Mouse (Mus musculus) brain, adult 2 months (tissue): ENCODE data around the gene Lrch3.
"Not testable (repeated sequence)": the region's sequence is repeated elsewhere in the genome, so short reads cannot be mapped to it uniquely, and the experiment has no call there.

Experiments
- DNase-seq: peaks from one replicate; pipeline ENCODE4 v3.0.0; 2011; ENCODE audit warnings: low read depth, low spot score

Gene Lrch3

DNA sequence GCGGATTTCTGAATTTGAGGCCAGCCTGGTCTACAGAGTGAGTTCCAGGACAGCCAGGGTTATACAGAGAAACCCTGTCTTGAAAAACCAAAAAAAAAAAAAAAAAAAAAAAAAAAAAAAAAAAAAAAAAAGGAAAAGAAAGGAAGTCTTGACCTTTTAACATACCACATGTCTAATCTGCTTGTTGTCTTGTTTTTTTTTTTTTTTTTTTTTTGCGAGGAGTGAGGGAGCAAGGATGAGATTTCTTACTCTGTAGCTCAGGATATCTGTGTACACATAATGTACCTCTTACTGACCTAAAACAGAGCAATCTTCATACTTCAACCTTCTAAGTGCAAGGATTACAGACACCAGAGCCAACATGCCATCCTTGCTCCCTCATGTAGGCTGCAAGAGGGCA, 141.0 kb downstream of the Lrch3 start:
- DNase-seq, result not testable (repeated sequence)

DNA sequence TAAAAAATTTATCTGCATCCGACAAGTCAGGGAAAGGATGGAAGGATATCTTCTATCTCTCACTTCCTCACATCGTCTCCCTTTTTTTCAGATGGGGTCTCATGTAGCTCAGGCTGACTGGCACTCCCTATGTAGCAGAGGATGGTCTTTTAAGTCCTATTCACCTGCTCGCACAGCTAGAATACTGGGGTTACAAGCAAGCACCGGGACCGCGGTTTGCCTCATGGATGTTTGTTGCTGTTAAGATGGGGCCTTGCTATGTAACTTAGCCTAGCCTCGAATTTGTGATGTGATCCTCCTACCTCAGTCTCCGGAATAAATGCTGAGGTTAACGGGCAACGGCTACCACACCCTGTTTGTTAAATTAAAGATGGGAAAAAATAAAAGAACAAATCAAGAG, 141.8 kb downstream of the Lrch3 start:
- DNase-seq, result peak; percentile 15

DNA sequence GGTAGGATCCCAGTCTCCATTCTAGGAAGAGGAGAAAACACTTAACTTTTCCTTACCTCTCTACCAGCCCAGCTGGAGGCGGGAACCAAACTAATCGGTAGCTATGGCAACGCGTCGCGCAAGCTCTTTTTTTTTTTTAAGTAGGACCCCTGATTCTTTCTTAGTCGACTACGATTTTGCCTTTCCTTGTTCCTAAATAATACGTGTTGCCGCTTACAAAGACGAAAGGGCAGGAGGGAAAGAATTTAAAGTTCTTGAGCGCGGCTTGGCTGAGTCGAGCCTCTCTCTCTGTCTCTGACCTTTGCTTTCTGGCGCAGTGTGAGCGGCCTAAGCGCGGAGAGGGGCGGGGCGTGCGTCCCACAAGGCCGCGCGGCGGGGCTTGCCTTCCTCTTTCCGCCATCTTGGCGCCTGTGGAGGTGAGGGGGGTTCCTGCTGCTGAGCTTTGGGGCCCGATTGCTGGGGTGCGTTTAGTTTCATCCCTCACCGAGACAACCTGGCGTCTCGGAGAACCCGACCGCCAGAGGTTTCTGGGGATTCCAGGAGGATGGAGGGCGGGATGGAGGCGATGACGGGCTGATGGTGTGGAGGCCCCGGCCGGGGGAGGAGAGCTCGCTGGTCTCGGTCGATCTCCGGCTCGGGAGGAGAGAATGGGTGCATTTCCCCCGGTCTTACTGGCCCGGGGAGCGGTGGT, 142.3 kb downstream of the Lrch3 start, which contains the start of the genes Iqcg and Rpl35a:
Gene Iqcg (minus strand): TSS at position 124 of the 691 bp plus-strand sequence.
Gene Rpl35a (plus strand): TSS at position 359 of the 691 bp plus-strand sequence.
- peak; percentile 94 for DNase-seq

DNA sequence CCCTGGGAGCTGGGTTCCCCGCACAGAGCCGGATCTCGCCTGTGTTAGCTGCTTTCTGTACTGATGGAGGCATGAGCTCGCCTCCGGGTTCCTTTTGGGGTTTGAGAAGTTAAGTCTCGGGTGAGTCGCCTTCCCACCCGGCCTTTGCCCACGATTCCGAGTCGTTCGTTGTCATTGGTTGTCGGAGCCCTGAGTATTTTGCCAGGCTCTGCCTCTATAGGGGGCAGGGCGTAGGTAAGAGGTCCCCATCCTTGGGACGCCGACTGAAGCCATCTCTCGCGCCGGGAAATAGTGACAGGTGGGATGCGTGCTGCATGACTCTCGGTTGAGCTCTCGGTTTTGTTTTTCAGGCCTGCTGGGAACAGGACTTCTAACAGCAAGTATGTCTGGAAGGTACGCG, 142.9 kb downstream of the Lrch3 start:
- DNase-seq, result peak; percentile 58

DNA sequence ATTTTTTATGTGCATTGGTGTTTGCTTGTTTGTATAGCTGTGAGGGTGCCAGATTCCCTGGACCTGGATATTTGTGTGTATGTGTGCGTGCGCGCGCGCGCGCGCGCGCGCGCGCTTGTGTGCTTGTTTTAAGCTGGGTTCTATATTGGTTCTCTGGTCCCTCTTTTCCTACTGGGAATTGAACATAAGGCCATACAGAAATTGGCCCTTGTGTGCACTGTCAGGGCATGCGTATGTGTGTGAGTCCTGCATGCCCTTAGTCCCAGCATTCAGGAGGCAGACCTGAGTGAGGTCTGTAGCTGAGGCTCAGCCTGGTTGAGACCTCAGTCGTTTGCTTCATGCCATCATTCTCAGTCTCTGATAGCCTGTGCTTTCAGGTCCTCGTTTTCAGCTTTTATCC, 144.1 kb downstream of the Lrch3 start:
- no peak for DNase-seq

DNA sequence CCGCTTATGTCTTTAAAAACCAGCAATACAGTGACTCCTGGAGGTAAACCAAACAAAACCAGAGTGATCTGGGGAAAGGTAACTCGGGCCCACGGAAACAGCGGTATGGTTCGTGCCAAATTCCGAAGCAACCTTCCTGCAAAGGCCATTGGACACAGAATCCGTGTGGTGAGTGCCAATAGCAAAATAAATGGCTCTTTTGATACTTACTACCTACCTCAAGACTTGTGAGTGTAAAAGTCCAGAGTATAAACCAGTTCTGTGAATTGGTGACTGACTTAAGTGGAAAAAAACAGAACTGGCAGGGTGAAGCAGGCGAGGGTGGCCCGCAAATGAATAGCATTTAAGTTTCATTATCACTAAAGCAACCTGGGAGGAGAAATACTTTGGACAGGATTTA, 144.8 kb downstream of the Lrch3 start:
- DNase-seq, result not testable (repeated sequence)

DNA sequence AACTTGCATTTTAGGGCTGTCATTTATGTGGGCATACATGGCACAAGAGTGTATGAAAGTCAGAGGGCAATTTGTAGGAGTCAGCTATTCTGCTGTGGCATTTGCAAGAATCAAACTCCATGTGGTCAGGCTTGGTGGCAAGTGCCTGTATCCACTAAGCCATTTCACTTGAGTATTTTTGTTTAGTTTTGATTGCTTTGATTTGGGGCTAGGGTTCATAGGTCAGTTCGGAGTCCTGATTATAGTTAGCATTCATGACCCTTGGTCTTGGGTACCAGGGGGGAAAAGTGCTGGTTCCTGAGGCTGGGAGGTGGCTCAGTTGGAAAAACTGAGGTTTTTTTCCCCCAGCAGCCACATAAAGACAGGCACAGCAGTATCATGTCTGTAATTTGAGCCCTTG, 145.6 kb downstream of the Lrch3 start:
- DNase-seq, result no peak

DNA sequence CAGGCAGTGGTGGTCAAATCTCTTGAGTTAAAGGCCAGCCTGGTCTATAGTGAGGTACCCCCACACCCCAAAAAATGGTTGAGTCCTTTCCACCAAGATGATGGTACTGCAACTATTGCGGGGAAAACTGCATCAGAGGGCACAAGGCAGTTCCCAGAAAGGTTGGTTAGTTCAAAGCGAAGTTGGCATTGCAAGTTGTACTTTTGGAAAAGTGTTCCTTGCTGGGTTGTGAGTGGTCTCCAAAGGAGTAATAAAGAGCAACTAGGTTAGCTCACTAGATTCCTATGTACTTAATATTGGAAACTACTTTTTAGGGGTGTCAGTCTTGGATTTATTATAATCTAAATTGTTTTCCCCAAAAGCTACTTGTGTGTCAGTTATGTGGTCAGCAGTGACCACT, 147.0 kb downstream of the Lrch3 start:
- no peak for DNase-seq

DNA sequence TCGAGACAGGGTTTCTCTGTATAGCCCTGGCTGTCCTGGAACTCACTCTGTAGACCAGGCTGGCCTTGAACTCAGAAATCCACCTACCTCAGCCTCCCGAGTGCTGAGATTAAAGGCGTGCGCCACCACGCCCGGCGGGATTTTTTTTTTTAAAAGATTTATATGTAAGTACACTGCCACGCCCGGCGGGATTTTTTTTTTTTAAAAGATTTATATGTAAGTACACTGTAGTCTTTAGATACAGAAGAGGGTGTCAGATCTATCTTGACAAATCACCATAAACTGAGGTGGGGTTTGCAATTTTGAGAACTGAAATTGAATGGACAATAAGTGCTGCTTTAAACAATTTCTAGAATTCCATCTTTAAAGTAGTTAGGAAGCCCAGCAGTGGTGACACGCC, 147.5 kb downstream of the Lrch3 start:
- no peak for DNase-seq

DNA sequence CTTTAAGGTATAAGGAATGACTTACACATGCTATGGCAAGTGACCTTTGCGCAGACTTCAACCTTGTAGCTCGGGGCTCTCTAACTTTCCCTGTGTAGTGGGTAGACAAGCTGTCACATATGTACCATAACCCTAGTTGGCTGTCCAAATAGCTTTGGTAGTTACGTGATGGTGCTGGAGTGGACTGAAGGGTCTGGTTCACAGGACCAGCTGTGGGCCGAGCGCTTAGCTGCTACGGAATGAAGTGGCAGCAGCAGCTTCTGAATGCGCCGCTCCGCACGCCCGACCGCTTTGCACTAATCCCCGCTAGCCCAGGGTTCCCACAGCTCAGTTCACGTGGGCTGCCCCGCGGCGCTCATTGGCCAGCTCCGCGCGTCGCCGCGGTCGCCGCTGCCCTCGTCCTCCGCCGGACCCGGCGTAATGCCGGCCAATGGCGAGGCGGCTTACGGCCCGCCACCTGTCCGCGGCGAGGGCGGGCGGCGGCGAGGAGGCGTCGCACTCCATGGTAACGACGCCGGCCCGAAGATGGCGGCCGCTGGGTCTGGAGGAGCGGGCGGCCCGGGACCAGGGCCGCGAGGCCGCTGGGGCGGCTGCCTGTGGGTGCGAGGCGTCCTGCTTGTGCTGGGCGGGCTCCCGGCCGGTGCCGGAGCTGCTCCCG, 148.3 kb downstream of the Lrch3 start, which contains the start of gene Lmln:
Gene Lmln (plus strand): TSS at position 498 of the 658 bp plus-strand sequence.
- peak; percentile 97 for DNase-seq

DNA sequence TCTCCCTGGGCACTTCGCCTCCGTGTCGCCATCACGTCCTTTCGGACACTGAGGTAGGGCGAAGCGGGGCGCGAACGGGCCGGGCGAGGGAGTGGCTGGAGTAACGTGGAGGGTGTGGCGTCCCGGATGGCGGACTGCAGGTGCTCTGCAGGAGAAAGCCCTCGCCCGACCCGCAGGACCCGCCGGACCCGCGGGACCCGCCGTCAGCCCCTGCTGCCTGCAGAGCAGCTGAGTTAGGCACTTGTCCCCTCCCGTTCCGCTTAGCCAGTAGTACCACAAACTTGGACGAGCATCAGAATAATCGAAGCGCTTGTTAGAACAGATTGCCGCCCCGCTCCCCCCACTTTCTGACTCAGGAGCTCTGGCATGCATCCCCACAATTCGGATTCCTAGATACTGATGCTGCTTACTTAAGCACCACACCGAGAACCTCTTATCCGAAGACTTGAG, 148.8 kb downstream of the Lrch3 start:
- peak; percentile 86 for DNase-seq

DNA sequence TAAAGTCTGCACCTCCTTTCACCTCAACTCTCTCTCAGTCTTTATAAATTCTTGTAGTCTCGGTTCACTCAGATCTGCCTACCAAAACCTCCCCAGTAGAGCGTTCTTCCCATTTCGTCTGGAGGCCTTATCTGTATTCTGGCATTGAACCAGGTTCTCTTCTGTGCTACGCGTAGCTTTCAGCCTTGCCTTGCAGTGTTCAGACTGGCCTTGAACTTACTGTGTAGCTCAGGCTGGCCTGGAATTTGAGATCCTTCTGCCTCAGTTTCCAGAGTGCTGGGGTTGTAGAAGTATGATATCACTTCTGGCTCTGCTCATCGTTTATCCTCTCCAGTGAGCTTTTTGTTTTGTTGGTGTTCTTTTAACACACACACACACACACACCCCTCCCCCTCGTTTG, 149.4 kb downstream of the Lrch3 start:
- DNase-seq, result peak; percentile 22

DNA sequence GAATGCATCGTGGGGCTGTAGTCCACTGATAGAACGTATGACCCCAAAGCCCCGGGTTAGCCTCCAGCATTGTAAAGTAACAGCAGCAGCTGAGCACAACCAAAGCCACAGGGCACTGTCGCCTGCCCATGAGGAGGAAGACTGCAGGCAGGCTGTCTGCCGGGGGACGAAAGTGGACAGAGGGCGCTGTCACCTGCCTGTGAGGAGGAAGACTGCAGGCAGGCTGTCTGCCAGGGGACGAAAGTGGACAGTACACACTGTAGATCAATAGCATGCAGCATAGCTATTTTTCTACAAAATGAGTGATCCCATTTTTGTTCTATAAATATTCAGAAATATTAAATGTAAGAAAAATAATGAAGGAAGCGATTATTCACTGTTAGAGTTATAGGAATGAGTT, 150.7 kb downstream of the Lrch3 start:
- no peak for DNase-seq
